Comparison of ENCODE assay signal across 9 mouse cellular contexts in genomic region chr7:137549991-137550390, GRCm38 (mm10).
DNase-seq lines count a peak whose midpoint lies in the region; ATAC-seq and TF ChIP-seq lines count a peak whose summit lies in the region.
"Had no signal": no experiment of that assay in that cellular context is flagged by ENCODE, and none has a peak within 500 bp of the region (broad histone marks: within the 10 kb centered on the region; RNA-seq: fewer than 3 reads in every experiment).

No protein-coding gene starts in this region.

- DNase-seq in kidney, adult 2 months = peak; percentile 65
- DNase-seq in kidney, adult 11 months = no peak
- peak; percentile 7 for DNase-seq in thymus, postnatal 14 days
- DNase-seq in thymus, postnatal 36 days = no peak
- peak; percentile 78 for DNase-seq in embryo, embryonic 10.5 days (ENCODE audit: low spot score)
- no peak for DNase-seq in right cerebral cortex, postnatal 4 days
- no peak for DNase-seq in frontal cortex, postnatal 14 days (ENCODE audit: low spot score in 2 of 2)

- H3K4me3 ChIP-seq in kidney, adult 2 months (ENCODE audit: insufficient read depth, low read depth, low read length) = no peak overlapping the region
- H3K4me3 ChIP-seq: limb, embryonic 12.5 days had no signal

- no peaks in the 10 kb centered on the region for H3K27me3 ChIP-seq in kidney, adult 2 months (replicated peaks; ENCODE audit: control insufficient read depth, insufficient read depth, low read length)
- H3K27me3 ChIP-seq: limb, embryonic 12.5 days had no signal

- no peaks in the 10 kb centered on the region for H3K36me3 ChIP-seq in kidney, adult 2 months (ENCODE audit: control insufficient read depth, insufficient read depth, low read length)
- H3K36me3 ChIP-seq: limb, embryonic 12.5 days had no signal

- 34% methylated on average over 2 of the region's 2 CpGs for WGBS in kidney, adult 2 months

- ATAC-seq in neutrophil, adult 5-6 weeks (ENCODE audit: extremely low read depth, insufficient number of reproducible peaks, low FRiP score, poor library complexity, severe bottlenecking) = peak; percentile 46; the same call in 1 of the 2 replicates

- no peak overlapping the region for H3K27ac ChIP-seq in kidney, adult 2 months (ENCODE audit: insufficient read depth, low read depth, low read length)
- H3K27ac ChIP-seq: limb, embryonic 12.5 days had no signal

- peaks cover 3% of the 10 kb centered on the region; the same call in 1 of the 2 replicates for H3K4me1 ChIP-seq in kidney, adult 2 months (ENCODE audit: control insufficient read depth, insufficient read depth, low read length)
- H3K4me1 ChIP-seq: limb, embryonic 12.5 days had no signal

- no peak for TF ChIP-seq POLR2A in kidney, adult 2 months (IDR thresholded peaks at IDR 0.05; ENCODE audit: low read depth, low read length)

- 0 out of 2 replicates have a peak, but pooled peaks have one; percentile 12 for TF ChIP-seq CTCF in kidney, adult 2 months (conservative IDR thresholded peaks at IDR 0.05; ENCODE audit: insufficient read depth, insufficient read length, low read depth, low read length)

Comparison
In these comparisons a context has a peak if more than half of its experiments do, and no peak if none do; other contexts are left out.
1. DNase-seq: peak in kidney, adult 2 months (single experiment), thymus, postnatal 14 days (single experiment) and embryo, embryonic 10.5 days (single experiment); none in kidney, adult 11 months (single experiment), thymus, postnatal 36 days (0 of 2), right cerebral cortex, postnatal 4 days (single experiment) and frontal cortex, postnatal 14 days (0 of 2).